Mouse (Mus musculus) CD8-positive naive resting alpha-beta T cell, adult 2 months (primary cell): ENCODE results near the gene Eif5a2.

Source experiments
- DNase-seq, 2 experiments: peaks; one replicate each; pipeline ENCODE4 v3.0.0; 2022; ENCODE audit warnings: low read depth in 2 of 2, low spot score in 2 of 2

Gene Eif5a2

DNA sequence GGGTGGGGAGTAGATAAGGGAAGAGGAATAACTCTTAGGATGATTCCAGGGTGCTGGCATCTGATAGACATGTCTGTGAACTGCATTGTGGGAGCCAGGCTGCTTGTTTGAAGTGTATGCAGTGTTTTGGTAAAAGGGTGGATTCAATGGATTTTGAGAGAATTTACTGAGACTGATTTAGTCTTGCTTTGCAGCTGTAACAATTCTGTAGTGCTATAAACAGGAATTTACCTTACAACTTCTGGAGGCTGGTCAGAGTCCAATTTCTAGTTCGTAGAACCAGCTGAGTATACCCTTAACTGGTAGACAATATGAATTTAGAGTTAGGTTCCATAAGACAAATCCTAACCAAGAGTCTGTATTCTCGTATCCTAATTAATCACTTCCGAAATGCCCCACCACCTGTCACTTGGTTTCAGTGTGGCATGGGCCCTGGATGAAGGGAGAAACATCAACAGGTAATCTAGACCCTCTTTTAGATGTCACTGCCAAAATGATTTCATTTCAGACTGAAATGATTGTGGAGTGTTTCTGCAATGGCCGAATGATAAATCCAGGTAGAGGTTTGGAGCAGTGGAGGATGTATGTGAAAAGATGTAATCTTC is 27.1 kb downstream of the Eif5a2 start:
- DNase-seq = no peak

GRCm38 (mm10) chr3:28811441-28811840 is 30.4 kb downstream of the Eif5a2 start:
- no peak for DNase-seq

DNA sequence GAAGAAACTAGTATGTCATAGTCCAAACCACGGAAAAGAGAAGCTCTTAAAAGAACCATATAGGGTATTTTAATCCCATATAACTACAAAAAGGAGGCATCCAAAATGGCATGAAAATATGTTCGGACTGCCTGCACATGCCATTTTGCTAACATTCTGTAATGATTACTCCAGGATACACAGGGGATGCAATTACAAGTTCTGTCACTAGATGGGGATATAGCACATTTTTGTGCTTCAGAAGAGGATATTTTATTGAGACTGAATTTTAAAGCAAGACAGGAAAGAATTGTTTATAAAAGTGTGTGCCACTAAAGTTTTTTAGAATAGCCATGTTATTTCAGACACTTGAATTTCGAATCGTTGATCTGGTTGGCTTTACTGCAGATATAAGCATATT is 33.3 kb downstream of the Eif5a2 start:
- peak in 1 of 2 experiments; percentile 41 for DNase-seq

GRCm38 (mm10) chr3:28816010-28816540 is 35.0 kb downstream of the Eif5a2 start:
- no peak for DNase-seq

- DNase-seq = no peak
Measured at GRCm38 (mm10) chr3:28826272-28826671, 45.2 kb downstream of the Eif5a2 start.

DNA sequence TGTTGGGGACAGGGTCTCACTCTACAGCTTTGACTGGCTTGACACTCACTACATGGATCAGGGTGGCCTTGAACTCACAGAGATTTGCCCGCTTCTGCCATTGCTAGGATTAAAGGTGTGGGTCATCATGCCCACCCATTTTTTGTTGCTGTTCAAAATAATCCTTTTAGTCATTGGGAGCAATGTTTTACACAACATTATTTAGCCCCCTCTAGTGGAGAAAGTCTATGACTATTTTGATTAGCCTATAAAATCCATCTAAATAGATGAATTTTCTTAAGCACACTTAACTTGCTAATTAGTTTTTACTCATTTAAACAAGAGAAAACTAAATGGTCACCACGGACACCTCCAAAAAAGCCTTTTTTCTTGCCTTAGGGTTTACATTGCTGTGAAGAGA is 46.5 kb downstream of the Eif5a2 start:
- no peak for DNase-seq

DNA sequence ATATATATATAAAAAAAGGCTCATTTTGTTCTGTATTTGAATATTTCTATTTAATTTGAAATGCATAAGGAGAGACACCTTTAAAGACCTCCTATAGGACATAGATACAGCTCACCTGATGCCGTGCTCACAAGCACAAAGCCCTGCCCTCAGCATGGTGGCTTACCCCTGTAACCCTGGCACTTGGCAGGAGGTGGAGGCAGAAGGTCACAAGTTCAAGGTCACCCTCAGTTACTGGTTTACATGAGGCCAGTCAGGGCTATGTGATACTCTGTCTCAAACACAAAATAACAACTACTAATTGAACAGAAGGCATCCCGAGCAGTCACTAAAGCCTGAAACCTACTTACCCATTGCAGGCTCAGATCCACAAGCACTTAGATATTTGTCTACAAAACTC is 48.4 kb downstream of the Eif5a2 start:
- no peak for DNase-seq

DNA sequence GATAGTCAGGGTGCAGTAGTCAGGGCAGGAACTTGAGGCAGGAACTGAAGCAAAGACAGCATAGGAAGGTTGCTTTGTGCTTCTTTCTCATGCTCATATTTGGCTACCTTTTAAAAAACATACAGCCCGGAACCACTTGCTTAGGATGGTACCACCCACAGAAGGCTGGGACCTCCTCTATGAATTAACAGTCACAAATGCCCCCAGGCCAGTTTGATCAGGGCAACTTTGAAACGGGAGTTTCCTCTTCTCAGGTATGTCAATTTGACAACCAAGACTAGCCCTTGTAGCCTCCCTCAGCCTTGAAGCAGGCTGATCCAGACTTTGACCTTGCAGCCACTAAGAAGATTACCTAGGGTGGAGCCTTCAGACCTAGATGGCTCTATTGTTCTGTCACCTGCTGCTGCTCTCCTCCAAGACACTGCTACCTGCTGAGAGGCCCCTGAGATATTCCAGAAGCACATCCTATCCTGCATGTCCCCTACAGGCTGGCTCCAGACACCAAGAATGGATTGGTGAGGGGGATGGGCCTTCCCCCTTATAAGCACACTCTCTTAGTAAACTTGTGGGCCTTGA is 55.8 kb downstream of the Eif5a2 start:
- no peak for DNase-seq

DNA sequence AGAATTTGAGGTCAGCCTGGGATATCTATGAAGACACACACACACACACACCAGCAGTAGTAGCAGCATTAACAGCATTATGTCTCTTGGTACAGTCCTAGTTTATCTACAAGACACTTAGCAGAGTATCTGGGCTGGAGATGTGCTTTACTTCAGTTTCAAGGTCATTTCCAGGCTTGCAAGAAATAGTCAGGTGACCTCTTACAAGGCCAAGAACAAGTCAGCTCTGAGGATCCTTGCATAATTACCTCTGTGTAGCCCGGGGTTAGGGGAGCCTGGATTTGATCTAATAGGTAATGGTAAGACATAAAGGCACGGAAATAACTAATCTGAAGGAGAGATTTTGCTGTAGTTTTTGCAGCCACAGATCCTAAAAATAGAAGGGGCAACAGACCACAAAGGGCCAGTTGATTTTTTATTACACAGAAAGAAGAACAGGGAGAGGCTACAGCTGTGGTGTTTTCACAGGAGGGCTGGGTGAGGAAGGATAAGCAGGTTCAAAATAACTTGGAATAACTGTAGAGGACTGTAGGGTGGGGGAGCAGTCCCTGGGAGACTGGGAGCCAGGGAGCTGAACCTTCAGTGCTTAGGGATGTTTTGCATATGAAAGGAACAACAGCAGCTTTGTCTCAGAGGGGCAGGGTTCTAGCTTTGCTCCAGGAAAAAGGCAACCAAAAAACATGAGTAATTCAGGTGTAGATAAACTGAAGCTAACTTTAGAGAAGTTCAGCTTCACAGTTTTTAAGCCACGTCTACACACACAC is 61.0 kb downstream of the Eif5a2 start:
- DNase-seq = no peak

DNA sequence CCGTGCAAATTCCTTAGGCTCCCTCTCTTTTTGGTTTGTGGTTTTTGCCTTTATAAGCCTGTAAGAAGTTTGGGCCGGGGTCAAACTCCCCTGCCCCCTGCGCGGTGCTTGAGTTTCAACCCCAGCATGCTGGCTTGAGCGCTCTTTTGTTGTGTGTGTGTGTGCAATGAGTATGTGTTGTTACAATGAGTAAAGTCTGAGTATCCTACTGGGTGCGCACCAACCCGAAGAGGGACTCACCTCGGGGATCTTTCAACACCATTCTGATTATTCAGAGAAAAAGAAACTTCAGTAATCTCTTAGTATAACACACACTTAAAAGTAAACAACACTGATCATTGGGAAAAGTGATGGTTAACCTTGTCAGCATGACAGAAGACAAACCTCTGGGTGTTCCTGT is 62.2 kb downstream of the Eif5a2 start:
- DNase-seq = no peak

GRCm38 (mm10) chr3:28847115-28847514 is 66.0 kb downstream of the Eif5a2 start:
- no peak for DNase-seq
